Mouse (Mus musculus) CD8-positive naive resting alpha-beta T cell, adult 2 months (primary cell): ENCODE data around the gene Ascl4.

ENCODE experiments used
- DNase-seq, 2 experiments: peaks; one replicate each; pipeline ENCODE4 v3.0.0; 2022; ENCODE audit warnings: low read depth in 2 of 2, low spot score in 2 of 2

Ascl4 gene

DNA sequence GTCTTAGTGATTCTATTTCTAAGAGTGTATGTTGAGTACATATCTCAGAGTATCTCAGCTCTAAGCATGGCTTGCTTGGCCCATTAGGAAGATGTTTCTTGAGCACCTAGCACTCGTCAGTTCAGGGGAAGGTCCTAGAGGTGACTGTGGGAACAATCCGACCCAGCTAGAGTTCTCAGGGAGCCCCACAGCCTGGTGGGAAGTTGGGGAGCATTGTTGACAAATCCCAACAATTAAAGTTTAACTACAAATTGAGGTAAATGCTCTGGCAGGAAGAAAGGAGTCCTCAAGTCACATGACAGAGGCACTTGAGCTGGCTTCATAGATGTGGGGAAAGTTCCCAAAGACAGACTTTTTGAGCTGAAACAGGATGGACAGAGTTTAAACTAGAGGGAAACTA lies 41.2 kb downstream of the Ascl4 start:
- DNase-seq, result no peak

DNA sequence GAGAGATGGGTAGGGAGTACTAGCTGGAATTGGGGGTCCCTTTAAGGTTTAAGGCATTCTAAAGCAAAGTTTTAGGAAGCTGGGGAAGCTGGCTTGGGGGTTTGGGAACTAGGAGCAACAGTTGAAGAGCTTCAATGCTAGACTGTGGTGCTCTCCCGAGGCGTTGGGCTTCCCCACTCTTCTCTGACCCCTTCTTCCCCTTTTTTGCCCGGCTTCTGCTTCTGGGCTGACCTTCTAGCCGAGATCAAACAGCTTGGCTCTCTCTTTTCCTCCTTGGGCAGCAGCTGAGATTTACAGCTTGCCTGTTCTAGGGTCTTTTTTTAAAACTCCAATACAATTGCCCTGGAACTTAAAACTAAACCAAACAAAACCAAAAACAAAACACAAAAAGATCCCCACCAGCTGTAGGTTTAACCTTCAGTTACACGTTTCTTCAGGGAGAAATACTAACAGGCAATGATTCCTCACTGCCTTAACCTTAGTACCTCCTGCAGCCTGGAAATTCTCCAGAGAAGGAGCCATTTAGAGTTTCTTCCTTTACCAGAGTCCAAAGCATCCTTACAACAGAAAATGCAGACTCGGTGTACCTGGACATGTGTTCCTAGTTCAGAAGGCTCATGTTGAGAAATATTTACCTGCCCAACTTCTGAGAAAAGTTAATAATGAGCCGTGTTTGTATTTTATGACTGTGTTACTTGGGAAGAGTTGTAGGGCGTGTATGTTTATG lies 42.6 kb downstream of the Ascl4 start:
- no peak for DNase-seq

DNA sequence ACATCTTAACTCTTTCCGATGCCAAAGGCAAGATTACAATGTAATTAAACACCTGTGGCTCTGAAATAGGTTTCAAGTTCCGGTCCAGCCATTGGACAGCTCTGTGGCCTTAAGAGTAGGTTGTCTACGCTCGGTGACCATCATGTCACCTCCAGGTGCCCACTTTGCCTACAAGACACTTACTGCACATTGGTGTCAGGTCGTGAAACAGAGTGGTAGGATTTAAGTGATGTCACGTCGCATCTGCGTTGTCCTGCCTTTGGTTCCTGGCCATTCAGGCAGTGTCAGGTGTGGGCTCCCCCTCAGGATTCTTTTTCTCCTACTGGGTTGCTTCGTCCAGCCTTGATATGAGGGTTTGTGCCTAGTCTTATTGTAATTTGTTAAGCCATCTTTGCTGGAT lies 44.3 kb downstream of the Ascl4 start:
- no peak for DNase-seq

DNA sequence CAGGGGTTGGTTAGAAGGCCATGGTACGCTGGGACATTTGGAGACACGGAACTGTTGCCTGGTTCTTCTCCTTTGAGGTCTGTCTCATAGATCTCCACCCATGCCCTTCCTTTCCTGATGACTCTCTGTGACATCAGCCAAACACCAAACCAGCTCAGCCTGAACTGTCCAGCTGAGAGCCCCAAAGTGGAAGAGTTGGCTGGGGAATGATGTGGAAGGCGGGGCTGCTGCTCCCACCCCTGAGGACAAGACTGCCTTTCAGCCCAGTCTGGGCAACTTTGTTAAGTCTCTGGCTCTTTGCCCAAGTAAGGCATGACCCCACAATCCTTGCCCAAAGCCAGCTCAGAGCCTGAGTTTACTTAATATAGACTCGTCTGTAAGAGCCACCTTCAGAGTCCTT lies 45.4 kb downstream of the Ascl4 start:
- no peak for DNase-seq

DNA sequence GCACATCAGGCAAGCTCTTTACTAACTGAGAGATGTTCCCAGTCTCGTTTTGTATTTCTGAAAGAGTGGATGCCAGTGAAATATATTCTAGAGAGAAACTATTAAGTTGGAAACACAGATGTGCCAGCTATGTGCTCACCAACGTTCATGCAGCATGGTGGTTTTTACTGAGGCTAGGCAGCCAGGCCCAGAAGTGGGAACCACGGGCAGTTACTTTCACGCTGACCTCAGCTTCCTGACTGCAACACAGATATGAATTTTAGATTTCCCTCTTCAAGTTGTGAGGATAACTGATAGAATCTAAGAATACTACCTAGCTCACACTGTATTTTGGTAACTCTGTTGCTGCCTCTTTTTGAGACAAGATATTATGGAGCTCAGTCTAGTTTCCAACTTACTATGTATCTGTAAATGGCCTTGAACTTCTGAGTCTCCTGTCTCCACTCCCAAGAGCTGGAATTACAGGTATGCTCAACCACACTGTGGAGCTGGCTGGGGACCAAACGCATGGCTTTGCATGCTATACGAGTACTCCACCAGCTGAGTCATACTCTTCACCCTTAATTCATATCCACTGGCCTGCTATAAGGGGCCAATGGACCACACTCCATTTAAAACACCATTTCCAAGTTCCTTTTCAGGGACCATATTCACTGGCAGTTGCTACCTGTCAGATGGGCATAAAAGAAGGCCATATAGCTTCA lies 62.1 kb downstream of the Ascl4 start:
- no peak for DNase-seq

DNA sequence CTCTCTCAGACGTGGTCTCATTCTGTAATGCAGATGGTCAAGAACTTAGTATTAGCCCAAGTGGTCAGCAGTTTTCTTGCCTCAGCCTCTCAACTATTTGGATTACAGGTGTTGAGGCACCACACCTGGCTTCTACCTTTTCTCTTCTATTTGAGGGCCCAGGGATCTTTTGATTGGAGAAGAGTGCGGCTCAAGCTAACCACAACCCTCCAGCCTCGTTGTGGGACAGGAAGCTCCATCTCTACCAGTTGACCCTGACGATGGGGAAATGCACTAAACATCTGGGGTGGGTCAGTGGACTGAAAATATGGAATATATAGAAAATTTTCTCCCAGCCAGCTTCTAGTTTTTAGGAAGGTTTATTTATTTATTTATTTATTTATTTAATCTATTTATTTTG lies 64.9 kb downstream of the Ascl4 start:
- no peak for DNase-seq

DNA sequence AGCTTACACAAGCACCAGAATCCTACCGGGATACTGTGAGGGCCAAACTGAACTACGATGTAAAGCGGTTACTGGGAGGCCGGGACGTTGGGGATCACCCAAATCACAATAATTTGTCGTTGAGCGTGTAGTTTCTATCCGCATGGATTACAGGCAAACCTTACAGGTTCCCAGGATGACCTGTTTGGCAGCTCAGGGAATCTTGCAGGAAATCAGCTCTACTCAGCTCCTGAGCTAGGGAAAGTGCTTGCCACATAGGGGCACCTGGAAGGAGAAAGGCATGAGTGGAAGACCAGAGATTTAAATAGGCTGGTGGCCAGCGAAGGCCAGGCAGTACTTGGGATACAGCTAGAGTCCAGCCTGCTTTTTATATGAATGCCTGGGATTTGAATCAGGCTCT lies 66.4 kb downstream of the Ascl4 start:
- DNase-seq, result no peak

DNA sequence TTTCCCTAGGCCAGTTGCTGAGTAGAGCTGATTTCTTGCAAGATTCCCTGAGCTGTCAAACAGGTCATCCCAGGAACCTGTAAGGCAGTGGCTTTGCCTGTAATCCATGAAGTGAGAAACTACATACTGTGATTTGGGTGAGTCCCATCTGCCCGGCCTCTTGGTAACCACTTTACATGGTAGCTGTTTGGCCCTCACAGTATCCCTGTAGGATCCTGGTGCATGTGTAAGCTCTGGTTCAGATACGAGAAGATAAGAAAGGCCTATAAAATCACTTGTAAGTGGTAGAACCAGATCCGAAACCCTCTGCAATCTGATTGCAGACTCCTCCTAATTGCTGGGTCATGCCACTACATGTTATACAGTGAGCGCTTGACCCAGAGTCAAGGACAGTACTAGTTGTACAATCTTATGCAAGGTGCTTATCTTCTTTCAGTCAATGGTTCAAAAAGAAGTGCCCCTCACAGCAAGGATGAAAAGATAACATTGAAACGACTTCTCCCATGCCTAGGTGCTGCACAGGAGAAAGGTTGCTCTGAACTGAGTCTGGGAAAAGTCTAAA lies 67.1 kb downstream of the Ascl4 start:
- no peak for DNase-seq
